Mouse (Mus musculus) heart, embryonic 16.5 days (tissue): ENCODE measurements at regions not wholly inside any gene's neighbourhood (a gene's known extent, or its start where the extent isn't known, plus 50 kb on each side); places are given as distances from the start of the nearest gene placed in this dataset.

Experiments used
- ATAC-seq: fragments of 200-750 bp; cut with Nextera tagmentation; replicated peaks from 2 replicates; pipeline ENCODE4 v1.8.0; 2017; ENCODE audit warnings: moderate number of reproducible peaks; ENCODE audit not compliant: insufficient read depth, low FRiP score; ENCODE audit errors: extremely low read depth
- H3K27ac ChIP-seq: fragments of 300-500 bp; sonication (generic); 2 replicates; pipeline ENCODE4 v1.5.1; 2014; ENCODE audit warnings: mild to moderate bottlenecking, low read length, control low read depth, moderate library complexity
- H3K27me3 ChIP-seq: fragments of 300-500 bp; sonication (generic); 2 replicates; pipeline ENCODE4 v1.6.1; 2014; ENCODE audit warnings: low read length, mixed read lengths; ENCODE audit not compliant: control insufficient read depth, insufficient read depth
- H3K36me3 ChIP-seq: fragments of 300-500 bp; sonication (generic); 2 replicates; pipeline ENCODE4 v1.6.1; 2014; ENCODE audit not compliant: control insufficient read depth, insufficient read depth
- H3K4me1 ChIP-seq: fragments of 300-500 bp; sonication (generic); 2 replicates; pipeline ENCODE4 v1.6.1; 2014; ENCODE audit warnings: low read length, mixed read lengths; ENCODE audit not compliant: control insufficient read depth, insufficient read depth
- H3K4me2 ChIP-seq: fragments of 300-500 bp; sonication (generic); 2 replicates; pipeline ENCODE4 v1.6.1; 2014; ENCODE audit warnings: low read depth, mild to moderate bottlenecking, control low read depth, low read length
- H3K4me3 ChIP-seq: fragments of 300-500 bp; sonication (generic); 2 replicates; pipeline ENCODE4 v1.5.1; 2014; ENCODE audit warnings: mild to moderate bottlenecking, control low read depth, low read length
- H3K9ac ChIP-seq: fragments of 300-500 bp; sonication (generic); 2 replicates; pipeline ENCODE4 v1.6.1; 2014; ENCODE audit warnings: low read length, control low read depth
- H3K9me3 ChIP-seq: fragments of 300-500 bp; sonication (generic); replicated peaks from 2 replicates; pipeline ENCODE4 v1.6.1; 2016; ENCODE audit warnings: low read length; ENCODE audit not compliant: control insufficient read depth
- WGBS: fragments of 180-500 bp; shearing (Covaris S2); extraction: QIAGEN DNeasy Blood & Tissue Kit; methylation state at CpG from one replicate; pipeline ENCODE4 v1.1.7; 2014; 5-methylcytosine and 5-hydroxymethylcytosine counted together

DNA sequence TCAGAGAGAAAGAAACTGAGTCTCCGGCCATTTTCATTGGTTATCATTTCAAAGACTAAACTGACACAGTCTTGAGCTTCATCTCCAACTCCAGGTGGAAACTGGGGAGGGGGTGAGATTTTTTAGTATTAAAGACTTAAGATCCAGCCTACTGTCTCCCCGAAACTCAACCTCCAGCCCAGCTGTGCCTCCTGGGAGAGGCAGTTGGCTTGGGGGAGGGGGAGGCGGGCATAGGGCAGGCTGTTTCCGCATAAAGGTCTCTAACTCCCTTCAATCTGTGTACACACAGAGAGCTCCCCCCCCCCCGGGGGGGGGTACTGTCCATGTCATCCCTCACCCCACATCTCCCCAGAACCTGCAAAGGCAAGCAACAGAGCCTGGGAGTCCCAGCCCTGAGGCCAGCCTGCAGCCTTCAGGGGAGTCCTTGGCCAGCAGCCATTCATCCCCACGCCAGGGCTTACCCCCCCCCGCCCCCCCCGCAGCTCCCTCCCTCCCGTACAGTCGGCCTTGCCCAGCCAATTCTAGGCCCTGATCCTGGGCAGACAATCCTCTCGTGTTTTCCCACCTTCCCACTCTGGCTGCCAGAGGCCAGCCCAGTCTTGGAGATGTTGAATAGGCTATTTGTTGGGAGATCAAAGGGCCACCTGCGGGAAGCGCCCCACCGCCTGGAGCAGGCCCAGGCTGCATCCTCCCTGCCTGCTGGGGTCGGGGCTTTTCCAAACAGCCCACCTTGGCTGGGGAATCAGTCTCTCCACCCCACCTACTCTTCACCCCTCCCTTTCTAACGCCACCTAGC, 245.2 kb downstream of the Bcl11b start:
- Histone ChIP-seq H3K9me3 (no peaks in the 10 kb centered on the region), H3K4me1 (peaks cover 11% of the 10 kb centered on the region), H3K4me2 (no peak overlapping the region), H3K4me3 (no peak overlapping the region), H3K9ac (0 out of 2 replicates have a peak overlapping the region, but pooled peaks have one; percentile 44), H3K27me3 (no peaks in the 10 kb centered on the region; the same call in 1 of the 2 replicates), H3K36me3 (no peaks in the 10 kb centered on the region), H3K27ac (no peak overlapping the region)
- ATAC-seq, result peak; percentile 37; the same call in 1 of the 2 replicates
- 22% methylated on average over 15 of the region's 16 CpGs for WGBS

DNA sequence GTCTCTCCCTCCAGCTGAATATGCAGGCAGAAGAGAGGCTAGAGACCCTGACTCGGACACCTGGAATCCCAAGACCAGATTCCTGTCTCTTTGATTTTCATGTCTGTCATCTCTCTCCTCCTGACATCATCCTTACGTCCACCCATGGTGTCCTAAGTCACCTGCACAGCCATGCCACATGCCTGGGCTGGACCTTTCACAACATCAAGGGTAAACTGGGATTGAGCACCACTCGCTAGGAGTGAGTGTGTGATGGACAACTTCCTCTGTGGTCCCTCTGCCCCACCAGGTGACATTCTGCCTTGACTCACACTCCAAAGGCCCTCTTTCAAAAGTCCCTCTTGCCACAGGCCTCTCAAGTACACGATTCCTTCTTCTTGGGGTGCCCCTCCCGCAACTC, 244.1 kb downstream of the Bcl11b start:
- H3K9ac ChIP-seq, result no peak overlapping the region
- no peak overlapping the region for H3K4me3 ChIP-seq
- H3K4me2 ChIP-seq, result no peak overlapping the region
- peaks cover 11% of the 10 kb centered on the region for H3K4me1 ChIP-seq
- H3K36me3 ChIP-seq, result no peaks in the 10 kb centered on the region
- 79% methylated on average over 5 of the region's 5 CpGs for WGBS
- H3K27ac ChIP-seq, result no peak overlapping the region
- ATAC-seq, result no peak
- no peaks in the 10 kb centered on the region; the same call in 1 of the 2 replicates for H3K27me3 ChIP-seq
- no peaks in the 10 kb centered on the region for H3K9me3 ChIP-seq

DNA sequence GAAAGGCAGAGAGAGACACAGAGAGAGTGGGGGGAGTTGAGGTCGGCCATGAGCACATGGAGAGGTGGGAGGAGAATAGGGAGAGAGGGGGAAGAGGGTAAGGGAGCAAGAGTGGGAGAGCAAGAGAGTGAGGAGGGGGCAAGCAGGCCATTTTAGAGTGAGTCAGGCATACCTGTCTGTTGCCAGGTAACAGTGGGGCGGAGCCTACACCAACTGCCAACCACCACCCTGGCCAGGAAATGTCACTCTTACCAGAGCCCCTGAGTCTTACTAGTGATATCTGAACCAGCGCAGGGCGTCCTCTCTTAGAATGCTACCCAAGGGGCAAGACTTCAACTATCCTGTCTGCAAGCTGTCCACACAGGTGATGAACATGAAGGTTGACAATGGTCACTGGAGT, 243.5 kb downstream of the Bcl11b start:
- Histone ChIP-seq H3K27ac (no peak overlapping the region), H3K4me3 (no peak overlapping the region), H3K9me3 (no peaks in the 10 kb centered on the region), H3K9ac (no peak overlapping the region), H3K36me3 (no peaks in the 10 kb centered on the region), H3K4me2 (no peak overlapping the region), H3K27me3 (no peaks in the 10 kb centered on the region; the same call in 1 of the 2 replicates), H3K4me1 (peaks cover 11% of the 10 kb centered on the region)
- ATAC-seq, result no peak
- 85% methylated on average over 4 of the region's 4 CpGs for WGBS

DNA sequence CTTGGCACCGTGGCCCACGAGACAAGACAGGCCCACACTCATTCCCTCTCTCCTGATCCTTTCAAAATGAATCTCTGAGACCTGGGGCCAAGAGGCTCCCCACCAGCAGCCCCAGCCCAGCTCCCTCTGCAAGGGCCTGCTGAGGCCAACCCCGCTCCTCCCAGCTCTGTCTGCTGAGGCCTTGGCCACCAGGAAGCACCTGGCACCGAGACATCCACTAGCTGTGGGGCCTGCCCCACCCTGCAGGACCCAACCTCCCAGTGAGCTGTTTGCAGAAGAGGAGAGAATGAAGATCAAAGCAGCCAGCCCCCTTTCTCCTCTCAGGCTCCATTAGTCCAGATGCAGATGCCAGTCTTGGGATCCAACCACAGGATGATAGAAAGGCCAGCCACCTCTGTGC, 241.3 kb downstream of the Bcl11b start:
- no peaks in the 10 kb centered on the region for H3K9me3 ChIP-seq
- H3K27ac ChIP-seq, result no peak overlapping the region
- no peak overlapping the region for H3K4me2 ChIP-seq
- 0 out of 2 replicates have a peak, but pooled peaks have one; percentile 38 for ATAC-seq
- H3K36me3 ChIP-seq, result no peaks in the 10 kb centered on the region
- peaks cover 11% of the 10 kb centered on the region for H3K4me1 ChIP-seq
- 74% methylated on average over 4 of the region's 4 CpGs for WGBS
- no peak overlapping the region for H3K4me3 ChIP-seq
- no peaks in the 10 kb centered on the region for H3K27me3 ChIP-seq
- no peak overlapping the region for H3K9ac ChIP-seq

DNA sequence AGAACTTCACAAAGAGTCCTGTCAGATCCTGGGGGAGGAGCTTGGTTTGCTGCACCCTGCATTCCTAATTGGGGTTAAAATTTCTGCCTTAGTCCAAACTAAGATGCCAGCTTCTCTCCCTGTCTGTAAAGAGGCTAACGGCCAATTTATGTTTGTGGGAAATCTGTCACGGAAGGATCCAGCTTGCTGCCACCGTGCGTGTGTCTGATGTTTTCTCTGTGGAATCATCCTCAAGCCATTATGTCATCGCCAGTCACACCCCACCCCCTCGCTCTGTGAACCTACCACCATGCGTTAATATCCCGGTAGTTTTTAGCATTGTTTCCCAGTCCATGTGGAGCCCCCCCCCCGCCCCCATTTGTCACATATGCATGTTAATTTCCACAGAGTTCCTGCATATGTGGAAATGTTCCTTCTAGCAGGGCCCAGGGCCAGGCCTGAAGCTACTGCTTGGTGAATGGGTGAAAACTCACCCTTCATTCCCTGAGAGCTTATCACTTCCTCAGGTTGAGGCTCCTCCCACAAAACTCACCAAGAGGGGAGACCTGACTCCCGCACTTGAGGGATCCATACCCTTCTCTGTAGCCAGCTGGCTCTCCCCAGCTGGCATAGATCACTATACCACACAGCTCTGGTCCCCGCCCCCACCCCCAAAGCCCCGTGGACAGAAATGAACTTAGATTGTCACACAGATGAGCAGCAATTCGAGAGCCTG, 233.4 kb downstream of the Bcl11b start:
- Histone ChIP-seq H3K9ac (no peak overlapping the region), H3K27me3 (no peaks in the 10 kb centered on the region), H3K9me3 (no peaks in the 10 kb centered on the region), H3K4me2 (no peak overlapping the region), H3K36me3 (no peaks in the 10 kb centered on the region), H3K27ac (no peak overlapping the region), H3K4me3 (no peak overlapping the region), H3K4me1 (no peaks in the 10 kb centered on the region)
- 51% methylated on average over 13 of the region's 13 CpGs for WGBS
- ATAC-seq, result 0 out of 2 replicates have a peak, but pooled peaks have one; percentile 37

DNA sequence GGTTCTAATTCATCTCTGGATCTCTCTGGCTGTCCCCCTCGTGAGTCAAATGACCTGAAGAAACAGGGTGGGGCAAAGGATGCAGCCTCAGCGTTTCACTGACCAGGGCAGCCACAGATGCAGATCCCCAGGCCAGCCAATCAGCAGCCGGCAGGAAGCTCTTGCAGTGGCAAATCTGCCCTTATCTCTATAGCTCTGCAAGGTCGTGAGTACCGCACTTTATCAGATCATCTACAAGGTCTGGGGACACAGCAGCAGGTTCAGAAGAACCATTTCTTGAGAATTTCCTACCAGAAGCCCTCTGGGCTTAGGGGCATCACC, 232.9 kb downstream of the Bcl11b start:
- no peaks in the 10 kb centered on the region for H3K36me3 ChIP-seq
- 8% methylated on average over 5 of the region's 5 CpGs for WGBS
- H3K4me1 ChIP-seq, result no peaks in the 10 kb centered on the region
- no peak overlapping the region for H3K4me2 ChIP-seq
- no peak for ATAC-seq
- no peaks in the 10 kb centered on the region for H3K9me3 ChIP-seq
- H3K27me3 ChIP-seq, result no peaks in the 10 kb centered on the region
- no peak overlapping the region for H3K4me3 ChIP-seq
- H3K27ac ChIP-seq, result no peak overlapping the region
- H3K9ac ChIP-seq, result no peak overlapping the region

DNA sequence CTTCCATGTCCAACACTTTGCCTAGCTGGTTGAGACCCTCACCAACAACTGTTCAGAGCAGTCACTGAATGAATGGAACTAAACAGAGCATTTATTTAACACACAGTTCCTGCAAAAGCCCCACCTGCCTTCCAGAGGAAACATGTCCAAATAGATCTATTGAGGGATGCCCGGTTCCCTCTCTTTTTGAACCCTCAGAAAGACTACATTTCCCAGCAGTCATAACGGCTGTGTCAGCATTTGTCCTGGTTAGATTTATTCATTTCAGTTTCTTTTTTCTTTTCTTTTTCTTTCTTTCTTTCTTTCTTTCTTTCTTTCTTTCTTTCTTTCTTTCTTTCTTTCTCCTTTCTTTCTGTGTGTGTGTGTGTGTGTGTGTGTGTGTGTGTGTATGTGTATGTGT, 232.1 kb downstream of the Bcl11b start:
- Histone ChIP-seq H3K27ac (no peak overlapping the region), H3K36me3 (no peaks in the 10 kb centered on the region), H3K4me1 (no peaks in the 10 kb centered on the region), H3K4me3 (no peak overlapping the region), H3K27me3 (no peaks in the 10 kb centered on the region), H3K9me3 (no peaks in the 10 kb centered on the region), H3K4me2 (no peak overlapping the region), H3K9ac (no peak overlapping the region)
- ATAC-seq, result no peak
- 78% methylated on average over 2 of the region's 2 CpGs for WGBS

DNA sequence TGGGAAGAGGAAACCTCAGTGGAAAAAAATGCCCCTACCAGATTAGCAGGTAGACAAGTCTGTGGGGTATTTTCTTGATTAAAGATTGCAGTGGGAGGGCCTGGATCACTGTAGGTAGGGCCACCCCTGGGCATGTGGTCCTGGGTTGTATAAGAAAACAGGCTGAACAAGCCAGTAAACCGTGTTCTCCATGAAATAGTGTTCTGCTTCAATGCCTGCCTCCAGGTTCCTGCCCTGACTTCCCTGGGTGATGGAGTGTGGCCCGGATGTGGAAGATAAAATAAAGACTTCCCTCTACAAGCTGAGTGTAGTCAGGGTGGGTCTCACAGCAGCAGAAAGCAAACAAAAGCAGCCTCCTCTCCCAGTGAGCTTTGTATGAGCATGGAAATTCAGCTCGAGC, 231.6 kb downstream of the Bcl11b start:
- Histone ChIP-seq H3K27ac (no peak overlapping the region), H3K4me2 (no peak overlapping the region), H3K27me3 (no peaks in the 10 kb centered on the region), H3K4me1 (no peaks in the 10 kb centered on the region), H3K4me3 (no peak overlapping the region), H3K36me3 (no peaks in the 10 kb centered on the region), H3K9ac (no peak overlapping the region), H3K9me3 (no peaks in the 10 kb centered on the region)
- ATAC-seq, result no peak
- 55% methylated on average over 3 of the region's 3 CpGs for WGBS

DNA sequence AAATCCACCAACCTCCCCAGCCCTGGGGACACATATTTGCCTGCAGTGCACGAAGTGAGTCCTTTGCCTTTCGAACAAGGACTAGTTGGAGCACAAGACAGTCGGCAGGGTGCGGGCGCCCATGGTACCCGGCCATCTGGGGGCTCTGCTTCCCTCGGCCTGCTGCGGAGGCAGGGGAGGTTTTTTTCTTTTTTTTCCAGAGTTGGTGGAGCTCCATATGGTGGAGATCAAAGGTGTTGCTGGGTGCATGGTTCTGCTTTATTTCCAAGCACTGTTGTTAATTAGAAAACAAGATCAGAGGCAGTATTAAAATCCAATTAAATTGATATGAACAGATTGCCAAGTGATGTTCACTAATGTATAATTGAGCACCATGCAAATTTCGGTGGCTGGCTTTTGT, 225.4 kb downstream of the Bcl11b start:
- Histone ChIP-seq H3K4me1 (no peaks in the 10 kb centered on the region), H3K36me3 (no peaks in the 10 kb centered on the region), H3K9ac (no peak overlapping the region), H3K4me3 (no peak overlapping the region), H3K27me3 (no peaks in the 10 kb centered on the region), H3K4me2 (no peak overlapping the region), H3K9me3 (no peaks in the 10 kb centered on the region), H3K27ac (no peak overlapping the region)
- ATAC-seq, result no peak
- 64% methylated on average over 9 of the region's 9 CpGs for WGBS
